Mouse (Mus musculus) liver, embryonic 12.5 days (tissue): Measurements from ENCODE around the gene Nup153. TPM values are rescaled to one million over a fixed set of nuclear protein-coding genes. Genes with fewer than 3 reads are reported as not detected.

Experiments used
- ATAC-seq: fragments of 200-750 bp; cut with Nextera tagmentation; 2 replicates; pipeline ENCODE4 v1.8.0; 2017; ENCODE audit warnings: moderate number of reproducible peaks, mild to moderate bottlenecking, moderate library complexity
- H3K27ac ChIP-seq: fragments of 300-500 bp; sonication (generic); 2 replicates; pipeline ENCODE4 v1.5.1; 2016; ENCODE audit warnings: mild to moderate bottlenecking
- H3K27me3 ChIP-seq: fragments of 300-500 bp; sonication (generic); replicated peaks from 2 replicates; pipeline ENCODE4 v1.6.1; 2016; ENCODE audit warnings: mild to moderate bottlenecking, moderate library complexity
- H3K36me3 ChIP-seq: fragments of 300-500 bp; sonication (generic); 2 replicates; pipeline ENCODE4 v1.6.1; 2016; ENCODE audit warnings: mild to moderate bottlenecking, moderate library complexity
- H3K4me1 ChIP-seq: fragments of 300-500 bp; sonication (generic); 2 replicates; pipeline ENCODE4 v1.6.1; 2016
- H3K4me2 ChIP-seq: fragments of 300-500 bp; sonication (generic); 2 replicates; pipeline ENCODE4 v1.6.1; 2016; ENCODE audit warnings: mild to moderate bottlenecking, moderate library complexity
- H3K4me3 ChIP-seq: fragments of 300-500 bp; sonication (generic); 2 replicates; pipeline ENCODE4 v1.5.1; 2016; ENCODE audit warnings: mild to moderate bottlenecking, moderate library complexity
- H3K9ac ChIP-seq: fragments of 300-500 bp; sonication (generic); 2 replicates; pipeline ENCODE4 v1.6.1; 2016; ENCODE audit warnings: mild to moderate bottlenecking, moderate library complexity
- H3K9me3 ChIP-seq: fragments of 300-500 bp; sonication (generic); replicated peaks from 2 replicates; pipeline ENCODE4 v1.6.1; 2016; ENCODE audit warnings: mild to moderate bottlenecking, moderate library complexity
- WGBS: fragments of 180-500 bp; shearing (Covaris S2); methylation state at CpG from one replicate; pipeline ENCODE4 v1.1.7; 2016; ENCODE audit not compliant: insufficient replicate concordance; 5-methylcytosine and 5-hydroxymethylcytosine counted together
- polyA plus RNA-seq: library from polyadenylated mRNA; unstranded; fragments of >200 nt; fragmentation: Nextera tagmentation; extraction: Ambion mirVana; gene quantifications from 2 replicates; pipeline ENCODE4 v1.2.1, GENCODE M21; 2016

The Nup153 gene
- polyA plus RNA-seq: 38.3 and 39.0 TPM in 2 replicates

DNA sequence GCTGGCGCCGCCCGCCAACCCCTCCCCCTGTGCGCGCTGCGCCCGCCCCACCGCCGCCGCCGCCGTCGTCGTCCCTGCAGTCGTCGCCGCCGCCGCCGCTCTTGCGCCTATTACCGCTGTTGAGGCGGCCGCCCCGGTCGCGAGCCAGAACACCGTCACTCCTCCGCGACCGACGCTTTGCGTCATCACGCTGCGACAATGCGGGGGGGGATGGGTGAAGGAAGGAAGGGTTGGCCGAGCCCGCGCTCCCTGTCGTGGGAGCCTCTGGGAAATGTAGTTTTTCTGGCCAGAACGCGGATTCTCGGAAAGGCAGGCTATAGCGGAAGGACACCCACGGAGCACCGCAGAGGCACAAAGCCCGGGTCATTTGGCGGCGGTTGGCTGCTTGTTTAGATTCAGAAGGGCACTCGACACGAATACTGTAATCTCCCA is at the start of gene Nup153:
Gene Nup153, minus strand, starts transcription at position 104 of the 432 bp plus-strand sequence.
- Histone ChIP-seq H3K27me3 (no peaks in the 10 kb centered on the region), H3K9me3 (no peaks in the 10 kb centered on the region), H3K4me2 (peak within 1 kb of the TSS; percentile 76), H3K4me3 (peak within 1 kb of the TSS; percentile 81), H3K36me3 (0 out of 2 replicates have a peak, but pooled peaks cover 3% of the 10 kb centered on the region), H3K4me1 (peaks cover 28% of the 10 kb centered on the region), H3K9ac (peak within 1 kb of the TSS; percentile 93), H3K27ac (peak within 1 kb of the TSS; percentile 98)
- ATAC-seq: peak; percentile 87
- WGBS: under 1% methylated on average over 51 of the region's 51 CpGs

DNA sequence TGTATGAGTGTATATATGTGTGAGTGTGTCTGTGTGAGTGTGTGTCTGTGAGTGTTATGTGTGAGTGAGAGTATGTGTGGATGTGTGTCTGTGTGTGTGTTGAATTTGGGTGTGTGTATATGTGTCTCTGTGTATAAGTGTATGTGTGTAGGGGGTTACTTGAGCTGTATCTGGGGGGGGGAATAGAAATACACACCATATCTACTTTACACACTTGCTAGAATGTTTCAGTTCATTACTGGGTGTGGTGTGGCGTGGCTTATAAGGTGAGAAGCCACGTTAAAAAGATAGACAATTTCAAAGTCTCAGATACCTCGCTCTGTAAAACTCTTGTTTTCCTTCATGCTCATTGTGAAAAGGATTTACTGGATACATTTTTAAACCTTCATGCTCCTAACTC is 49.7 kb upstream of the Nup153 start:
- 49% methylated on average over 3 of the region's 3 CpGs for WGBS
- ATAC-seq: 0 out of 2 replicates have a peak, but pooled peaks have one; percentile 51
- Histone ChIP-seq H3K36me3 (peaks cover 10% of the 10 kb centered on the region), H3K9me3 (no peaks in the 10 kb centered on the region), H3K4me1 (peaks cover 51% of the 10 kb centered on the region), H3K4me3 (no peak overlapping the region), H3K9ac (no peak overlapping the region), H3K4me2 (no peak overlapping the region), H3K27me3 (no peaks in the 10 kb centered on the region), H3K27ac (peak overlapping the region; percentile 28; the same call in 1 of the 2 replicates)

DNA sequence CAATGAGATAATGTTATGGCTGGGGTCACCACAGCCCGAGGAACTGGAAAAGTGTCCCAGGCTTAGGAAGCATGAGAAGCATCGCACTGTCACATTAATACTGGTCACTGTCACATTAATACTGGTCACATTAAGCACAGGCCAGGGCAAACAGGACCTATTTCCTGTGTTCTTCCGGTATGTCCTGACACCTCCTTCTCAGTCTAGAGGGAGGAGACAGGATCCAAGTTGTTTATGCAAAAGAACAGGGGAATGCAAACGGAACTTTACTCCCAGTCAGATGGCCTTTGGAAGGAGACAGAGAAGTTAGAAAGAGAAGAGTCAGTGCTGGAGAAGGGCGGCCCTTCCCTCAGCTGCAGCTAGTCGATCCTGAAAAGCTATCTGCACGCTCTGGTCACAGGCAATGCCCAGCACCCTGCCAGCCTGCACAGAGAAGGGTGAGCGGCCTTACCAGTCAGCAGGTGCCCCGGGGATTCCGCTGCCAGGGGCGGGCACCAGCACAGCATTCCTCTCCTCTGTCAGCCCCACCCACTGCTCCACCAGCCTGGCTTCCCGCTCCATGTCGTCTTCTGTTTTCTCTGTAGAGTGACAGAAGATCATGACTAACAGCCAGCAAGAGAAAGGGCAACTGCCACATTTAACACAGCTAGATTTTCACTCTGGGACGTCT is 49.0 kb upstream of the Nup153 start:
- Histone ChIP-seq H3K36me3 (peaks cover 15% of the 10 kb centered on the region), H3K4me3 (no peak overlapping the region), H3K27ac (no peak overlapping the region), H3K9ac (no peak overlapping the region), H3K4me2 (no peak overlapping the region), H3K9me3 (no peaks in the 10 kb centered on the region), H3K27me3 (no peaks in the 10 kb centered on the region), H3K4me1 (peaks cover 58% of the 10 kb centered on the region)
- 55% methylated on average over 14 of the region's 14 CpGs for WGBS
- ATAC-seq: no peak; the same call in 1 of the 2 replicates

DNA sequence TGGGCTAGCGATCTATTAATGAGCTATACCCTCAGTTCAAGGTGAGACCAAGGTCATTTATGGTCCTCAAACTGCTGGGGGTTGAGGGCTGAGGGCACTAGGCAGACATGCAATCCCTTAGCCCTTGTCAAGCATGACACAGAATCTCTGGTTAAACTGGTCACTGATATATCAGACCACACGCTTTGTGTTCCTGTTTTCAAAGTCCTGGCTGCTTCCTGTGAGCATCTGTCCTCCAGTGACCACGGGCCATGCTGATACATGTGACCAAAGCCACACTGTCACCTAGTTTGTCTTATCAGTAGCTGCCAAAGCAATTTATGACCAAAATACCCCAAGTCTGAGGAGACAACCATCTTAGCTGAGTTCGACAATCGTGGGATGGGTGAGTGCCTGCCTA is 47.3 kb upstream of the Nup153 start:
- H3K9me3 ChIP-seq: no peaks in the 10 kb centered on the region
- no peak overlapping the region for H3K9ac ChIP-seq
- H3K27ac ChIP-seq: no peak overlapping the region
- no peak for ATAC-seq
- peaks cover 47% of the 10 kb centered on the region for H3K4me1 ChIP-seq
- H3K4me3 ChIP-seq: no peak overlapping the region
- no peaks in the 10 kb centered on the region for H3K27me3 ChIP-seq
- H3K36me3 ChIP-seq: peaks cover 28% of the 10 kb centered on the region
- 31% methylated on average over 5 of the region's 5 CpGs for WGBS
- H3K4me2 ChIP-seq: no peak overlapping the region

DNA sequence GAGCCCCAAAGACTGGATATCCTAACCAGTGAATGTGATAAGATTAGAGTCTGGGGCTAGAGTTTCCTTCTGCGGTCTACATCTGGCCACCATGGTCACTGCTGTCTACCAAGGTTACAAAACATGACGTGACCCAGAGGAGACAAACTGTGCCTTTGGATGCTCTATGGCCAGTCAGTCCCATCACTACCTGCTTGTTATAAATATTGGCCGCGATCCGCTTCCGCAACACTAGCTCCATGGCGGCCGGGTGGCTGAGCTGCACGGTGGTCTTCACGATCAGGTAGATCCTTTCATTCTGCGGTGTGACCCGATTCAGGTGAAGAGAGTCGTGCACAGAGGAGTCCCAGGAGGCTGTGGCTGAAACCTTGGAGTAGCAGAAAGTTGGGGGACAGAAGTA is 44.8 kb upstream of the Nup153 start:
- H3K4me1 ChIP-seq: peaks cover 37% of the 10 kb centered on the region
- H3K9ac ChIP-seq: no peak overlapping the region
- no peak overlapping the region for H3K4me2 ChIP-seq
- no peak for ATAC-seq
- no peak overlapping the region for H3K27ac ChIP-seq
- H3K36me3 ChIP-seq: peaks cover 39% of the 10 kb centered on the region
- H3K9me3 ChIP-seq: no peaks in the 10 kb centered on the region
- no peaks in the 10 kb centered on the region for H3K27me3 ChIP-seq
- no peak overlapping the region for H3K4me3 ChIP-seq
- 87% methylated on average over 13 of the region's 13 CpGs for WGBS

DNA sequence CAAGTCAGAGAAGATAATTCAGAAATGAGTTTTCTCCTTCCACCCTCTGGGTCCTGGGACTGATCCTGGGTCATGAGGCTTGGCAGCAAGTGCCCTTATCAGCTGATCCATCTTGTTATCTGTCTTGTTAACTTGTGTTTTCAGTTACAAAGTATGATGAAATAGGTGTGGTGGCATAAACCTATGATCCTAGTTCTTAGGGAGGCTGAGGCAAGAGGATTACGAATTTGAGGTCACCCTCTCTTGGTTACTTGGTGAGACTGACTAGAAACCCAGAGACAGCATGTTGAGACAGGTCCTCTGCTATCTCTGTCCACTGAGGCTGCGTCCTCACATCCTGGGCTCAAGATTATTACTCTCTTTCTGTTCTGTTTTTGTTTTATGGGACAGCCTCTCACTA is 37.6 kb upstream of the Nup153 start:
- H3K9me3 ChIP-seq: no peaks in the 10 kb centered on the region
- WGBS: 74% methylated on average over 2 of the region's 2 CpGs

DNA sequence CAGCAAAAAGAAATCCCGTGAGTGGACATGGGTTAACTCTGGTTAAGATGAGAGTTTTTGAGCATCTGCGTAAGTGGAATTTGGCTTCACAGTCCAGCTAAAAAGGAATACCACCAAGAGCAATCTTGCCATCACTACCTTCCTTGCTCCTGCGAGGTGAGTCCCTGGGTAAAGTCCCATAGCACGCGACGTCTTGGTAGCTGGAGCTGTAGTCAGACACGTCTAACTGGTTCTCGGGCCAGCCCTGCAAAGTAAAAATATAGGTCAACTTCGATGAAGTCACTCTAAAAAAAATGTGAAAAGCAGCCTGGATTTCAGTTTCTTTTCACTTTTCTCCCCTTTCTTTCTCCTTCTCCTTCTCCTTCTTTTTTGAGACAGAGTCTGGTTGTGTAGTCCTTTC is 35.5 kb upstream of the Nup153 start:
- Histone ChIP-seq H3K4me2 (no peak overlapping the region), H3K27ac (no peak overlapping the region), H3K4me1 (no peaks in the 10 kb centered on the region; the same call in 1 of the 2 replicates), H3K27me3 (no peaks in the 10 kb centered on the region), H3K9me3 (no peaks in the 10 kb centered on the region), H3K9ac (no peak overlapping the region), H3K36me3 (peaks cover 26% of the 10 kb centered on the region), H3K4me3 (no peak overlapping the region)
- 86% methylated on average over 9 of the region's 9 CpGs for WGBS
- no peak for ATAC-seq

More for the DNA sequence above, 37.6 kb upstream of the Nup153 start:
- Histone ChIP-seq H3K36me3 (peaks cover 31% of the 10 kb centered on the region), H3K4me1 (peaks cover 4% of the 10 kb centered on the region; the same call in 1 of the 2 replicates), H3K4me2 (no peak overlapping the region), H3K4me3 (no peak overlapping the region), H3K27ac (no peak overlapping the region), H3K9ac (no peak overlapping the region), H3K27me3 (no peaks in the 10 kb centered on the region)
- no peak for ATAC-seq

DNA sequence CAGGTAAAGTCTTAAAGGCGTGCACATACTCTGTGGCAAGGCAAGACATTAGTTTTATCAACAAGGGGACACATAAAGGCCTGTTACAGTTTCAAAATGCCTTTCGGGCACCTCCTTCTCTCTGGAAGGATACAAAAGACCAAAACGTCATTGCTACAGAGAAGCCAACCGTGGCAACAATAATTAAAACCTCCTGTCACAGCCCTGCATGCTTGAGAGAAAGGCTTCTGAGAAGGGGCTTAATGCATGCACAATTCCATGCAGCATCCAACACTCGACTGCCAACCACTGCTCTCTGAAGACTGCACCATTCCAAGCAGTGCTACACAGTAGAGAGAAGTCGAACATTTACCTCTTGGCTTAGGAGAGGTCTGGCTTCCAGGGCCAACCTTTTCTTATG is 33.2 kb upstream of the Nup153 start:
- no peaks in the 10 kb centered on the region for H3K27me3 ChIP-seq
- WGBS: 72% methylated on average over 6 of the region's 6 CpGs

DNA sequence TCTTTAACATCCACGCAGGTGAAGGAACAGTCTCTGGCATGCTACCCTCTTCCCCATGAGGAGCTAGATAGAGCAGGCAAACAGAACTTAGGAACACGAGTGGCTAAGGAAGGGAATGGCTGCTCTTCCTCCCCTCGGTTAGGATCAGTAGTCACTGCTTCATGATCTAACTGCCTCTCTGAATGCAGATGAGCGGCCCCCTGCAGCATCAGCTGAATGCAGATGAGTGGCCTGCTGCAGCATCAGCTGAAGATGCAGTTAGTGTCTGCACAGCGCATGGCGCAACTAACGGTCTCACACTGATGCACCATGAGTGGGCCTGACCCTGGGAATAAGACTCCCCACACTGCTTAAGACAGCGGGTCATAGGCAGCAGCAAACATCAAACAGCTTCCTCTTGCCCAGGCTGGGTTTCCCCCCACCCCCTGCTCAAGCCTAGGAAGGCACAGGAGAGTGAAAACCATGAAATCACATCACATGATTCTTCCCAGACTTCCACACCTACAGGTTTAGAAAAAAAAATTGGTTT is 31.6 kb upstream of the Nup153 start:
- Histone ChIP-seq H3K36me3 (0 out of 2 replicates have a peak, but pooled peaks cover 16% of the 10 kb centered on the region), H3K4me2 (no peak overlapping the region), H3K4me3 (no peak overlapping the region), H3K27ac (no peak overlapping the region), H3K27me3 (no peaks in the 10 kb centered on the region), H3K4me1 (no peaks in the 10 kb centered on the region), H3K9ac (no peak overlapping the region), H3K9me3 (no peaks in the 10 kb centered on the region)
- WGBS: 75% methylated on average over 8 of the region's 8 CpGs
- ATAC-seq: no peak

More for the DNA sequence above, 33.2 kb upstream of the Nup153 start:
- Histone ChIP-seq H3K4me2 (no peak overlapping the region), H3K27ac (no peak overlapping the region), H3K9me3 (no peaks in the 10 kb centered on the region), H3K4me1 (no peaks in the 10 kb centered on the region; the same call in 1 of the 2 replicates), H3K4me3 (no peak overlapping the region), H3K9ac (no peak overlapping the region), H3K36me3 (0 out of 2 replicates have a peak, but pooled peaks cover 17% of the 10 kb centered on the region)
- ATAC-seq: no peak

DNA sequence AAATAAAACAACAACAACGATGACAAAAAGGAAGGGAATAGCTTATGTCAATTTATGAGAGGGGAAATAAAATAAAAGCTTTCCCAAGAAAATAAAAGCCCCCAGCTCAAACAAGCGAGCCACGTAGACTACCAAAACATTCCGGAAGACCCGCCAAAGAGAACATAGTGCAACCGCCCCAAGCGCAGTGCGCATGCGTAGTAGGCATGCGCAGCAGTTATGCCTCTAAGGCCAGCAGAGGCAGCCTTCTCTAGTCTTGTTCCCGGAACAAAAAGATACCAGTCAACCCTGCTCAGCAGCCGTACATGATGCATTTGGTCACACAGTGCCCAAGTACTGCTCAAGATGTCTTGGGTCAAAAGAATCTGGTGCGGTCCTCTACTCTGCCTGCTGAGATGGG is 30.9 kb upstream of the Nup153 start:
- no peak for ATAC-seq
- Histone ChIP-seq H3K36me3 (0 out of 2 replicates have a peak, but pooled peaks cover 13% of the 10 kb centered on the region), H3K27me3 (no peaks in the 10 kb centered on the region), H3K4me3 (no peak overlapping the region), H3K4me2 (no peak overlapping the region), H3K27ac (no peak overlapping the region), H3K9me3 (no peaks in the 10 kb centered on the region), H3K4me1 (no peaks in the 10 kb centered on the region), H3K9ac (no peak overlapping the region)
- WGBS: 84% methylated on average over 13 of the region's 13 CpGs

DNA sequence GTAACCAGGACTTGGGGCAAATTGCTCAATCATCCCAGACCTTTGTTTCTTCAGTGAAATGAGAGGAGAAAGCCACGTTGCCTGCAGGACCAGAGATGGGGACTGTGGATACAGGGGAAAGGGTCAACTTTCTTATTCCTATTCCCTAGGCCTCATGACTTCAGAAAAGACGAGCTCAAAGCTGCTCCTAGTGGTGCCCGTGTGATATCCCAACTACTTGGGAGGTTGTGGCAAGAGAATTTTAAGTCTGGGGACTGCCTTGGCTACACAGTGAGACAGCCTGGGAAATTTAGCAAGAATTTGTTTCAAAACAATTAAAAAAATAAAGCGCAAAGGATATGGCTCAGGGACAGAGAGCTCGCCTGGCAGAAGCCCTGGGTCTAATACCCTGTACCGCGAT is 30.2 kb upstream of the Nup153 start:
- Histone ChIP-seq H3K4me3 (no peak overlapping the region), H3K4me1 (no peaks in the 10 kb centered on the region), H3K4me2 (no peak overlapping the region), H3K36me3 (0 out of 2 replicates have a peak, but pooled peaks cover 13% of the 10 kb centered on the region), H3K27me3 (no peaks in the 10 kb centered on the region), H3K9me3 (no peaks in the 10 kb centered on the region), H3K9ac (no peak overlapping the region), H3K27ac (no peak overlapping the region)
- ATAC-seq: no peak
- WGBS: 79% methylated on average over 7 of the region's 7 CpGs

DNA sequence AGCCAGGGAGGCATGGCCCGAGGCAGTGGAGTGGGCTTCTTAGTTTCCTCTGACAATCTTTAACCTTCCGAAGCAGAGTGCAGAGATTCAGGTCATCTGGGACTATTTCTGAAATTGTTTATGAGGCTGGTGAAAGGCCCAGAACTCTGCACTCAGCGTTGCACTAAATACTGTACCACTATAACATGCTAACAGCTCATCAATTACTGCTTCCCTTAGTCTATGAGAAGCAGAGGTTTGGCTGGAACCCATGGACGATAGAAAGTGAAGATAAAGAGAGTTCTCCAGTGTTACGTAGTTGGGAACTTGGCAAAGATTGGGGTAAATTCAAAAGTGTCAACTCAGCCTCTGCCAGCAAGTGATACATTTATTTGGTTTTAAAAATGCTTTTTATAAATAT is 25.6 kb upstream of the Nup153 start:
- no peak overlapping the region for H3K27ac ChIP-seq
- WGBS: 73% methylated on average over 5 of the region's 5 CpGs
- no peaks in the 10 kb centered on the region for H3K27me3 ChIP-seq
- no peak overlapping the region for H3K4me3 ChIP-seq
- peaks cover 6% of the 10 kb centered on the region for H3K4me1 ChIP-seq
- no peak overlapping the region for H3K4me2 ChIP-seq
- H3K9ac ChIP-seq: no peak overlapping the region
- no peaks in the 10 kb centered on the region for H3K9me3 ChIP-seq
- ATAC-seq: no peak
- peaks cover 18% of the 10 kb centered on the region; the same call in 1 of the 2 replicates for H3K36me3 ChIP-seq
